Mouse (Mus musculus) cortical plate, adult 2 months (tissue): ENCODE results near the gene Foxr1.

Experiments used
- CTCF ChIP-seq: fragments of 200-500 bp; IDR thresholded peaks from 2 replicates; pipeline ENCODE4 v1.5.1; 2011; ENCODE audit warnings: mild to moderate bottlenecking, control low read depth, low read length; ENCODE audit not compliant: insufficient read depth; ENCODE audit errors: extremely low read depth
- POLR2A ChIP-seq: fragments of 200-500 bp; IDR thresholded peaks from 2 replicates; pipeline ENCODE4 v1.6.1; 2011; ENCODE audit warnings: mild to moderate bottlenecking, low read length, control low read depth; ENCODE audit not compliant: insufficient read depth; ENCODE audit errors: extremely low read depth

GRCm38 (mm10) chr9:44418519-44419385 lies 22.2 kb downstream of the Foxr1 start, which contains the start of gene Ccdc84:
- TF ChIP-seq POLR2A, result no peak
- TF ChIP-seq CTCF, result no peak
